Mouse (Mus musculus) forebrain, embryonic 15.5 days (tissue): Measurements from ENCODE around the gene B130006D01Rik. TPM values are rescaled to one million over a fixed set of nuclear protein-coding genes. Genes with fewer than 3 reads are reported as not detected.

ENCODE experiments used
- ATAC-seq: fragments of 200-750 bp; cut with Nextera tagmentation; replicated peaks from 2 replicates; pipeline ENCODE4 v1.8.0; 2017; ENCODE audit warnings: mild to moderate bottlenecking, moderate TSS enrichment, moderate library complexity
- H3K27ac ChIP-seq: fragments of 300-500 bp; sonication (generic); replicated peaks from 2 replicates; pipeline ENCODE4 v1.5.1; 2015; ENCODE audit warnings: mild to moderate bottlenecking, inconsistent platforms
- H3K27me3 ChIP-seq: fragments of 300-500 bp; sonication (generic); 2 replicates; pipeline ENCODE4 v1.6.1; 2015; ENCODE audit warnings: inconsistent platforms
- H3K36me3 ChIP-seq: fragments of 300-500 bp; sonication (generic); 2 replicates; pipeline ENCODE4 v1.6.1; 2015; ENCODE audit warnings: mild to moderate bottlenecking, inconsistent platforms
- H3K4me1 ChIP-seq: fragments of 300-500 bp; sonication (generic); 2 replicates; pipeline ENCODE4 v1.6.1; 2015; ENCODE audit warnings: inconsistent platforms
- H3K4me2 ChIP-seq: fragments of 300-500 bp; sonication (generic); replicated peaks from 2 replicates; pipeline ENCODE4 v1.6.1; 2015; ENCODE audit warnings: mild to moderate bottlenecking, inconsistent platforms
- H3K4me3 ChIP-seq: fragments of 300-500 bp; sonication (generic); 2 replicates; pipeline ENCODE4 v1.5.1; 2015; ENCODE audit warnings: mild to moderate bottlenecking, inconsistent platforms
- H3K9ac ChIP-seq: fragments of 300-500 bp; sonication (generic); replicated peaks from 2 replicates; pipeline ENCODE4 v1.6.1; 2015; ENCODE audit warnings: mild to moderate bottlenecking, inconsistent platforms
- H3K9me3 ChIP-seq: fragments of 300-500 bp; sonication (generic); 2 replicates; pipeline ENCODE4 v1.6.1; 2016; ENCODE audit warnings: inconsistent platforms
- WGBS: fragments of 180-500 bp; shearing (Covaris S2); methylation state at CpG from one replicate; pipeline ENCODE4 v1.1.7; 2015; ENCODE audit warnings: mixed read lengths; 5-methylcytosine and 5-hydroxymethylcytosine counted together
- polyA plus RNA-seq: library from polyadenylated mRNA; unstranded; fragments of >200 nt; fragmentation: Nextera tagmentation; extraction: Ambion mirVana; gene quantifications from 2 replicates; pipeline ENCODE4 v1.2.1, GENCODE M21; 2015

B130006D01Rik gene
- polyA plus RNA-seq, 1 experiment from 2014 or later = 1.9 TPM

DNA sequence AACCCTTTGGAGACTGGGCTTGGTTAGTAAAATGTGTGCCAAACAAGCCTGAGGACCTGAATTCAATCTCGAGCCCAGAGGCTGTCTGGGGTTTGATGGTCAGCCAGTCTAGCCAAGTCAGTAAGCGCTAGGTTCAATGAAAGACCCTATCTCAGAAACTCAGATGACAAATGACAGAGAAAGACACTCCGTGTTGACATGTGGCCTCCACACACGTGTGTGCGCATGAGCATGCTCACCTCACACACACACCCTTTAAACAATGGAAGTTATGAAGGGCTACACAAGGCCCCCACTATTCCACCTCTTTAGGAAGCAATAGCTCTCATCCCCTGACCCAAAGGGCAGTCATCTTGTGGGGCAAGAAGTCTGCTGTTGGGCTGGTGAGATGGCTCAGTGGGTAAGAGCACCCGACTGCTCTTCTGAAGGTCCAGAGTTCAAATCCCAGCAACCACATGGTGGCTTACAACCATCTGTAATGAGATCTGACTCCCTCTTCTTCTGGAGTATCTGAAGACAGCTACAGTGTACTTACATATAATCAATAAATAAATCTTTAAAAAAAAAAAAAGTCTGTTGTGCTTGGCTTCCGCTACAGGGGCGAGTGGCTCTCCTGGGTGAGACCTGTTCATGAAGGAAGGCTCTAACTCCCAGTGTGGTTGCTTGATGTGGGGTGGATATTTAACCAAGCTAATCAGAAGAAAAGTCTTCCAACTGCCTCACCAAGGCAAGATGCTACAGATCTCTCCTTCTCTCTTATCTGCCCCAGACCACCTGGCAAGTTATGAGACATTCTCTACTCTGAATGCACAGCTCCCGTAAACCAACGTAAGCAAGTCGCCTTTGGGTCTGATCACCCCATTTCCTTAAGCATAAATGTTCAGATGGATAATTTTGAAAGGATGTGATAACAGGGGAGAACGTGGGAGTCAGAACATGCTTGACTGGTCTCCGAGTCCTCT lies 22.3 kb upstream of the B130006D01Rik start:
- Histone ChIP-seq H3K27me3 (no peaks in the 10 kb centered on the region), H3K4me2 (no peak overlapping the region), H3K4me3 (no peak overlapping the region), H3K27ac (no peak overlapping the region), H3K4me1 (no peaks in the 10 kb centered on the region), H3K9ac (no peak overlapping the region), H3K36me3 (no peaks in the 10 kb centered on the region), H3K9me3 (no peaks in the 10 kb centered on the region)
- no peak for ATAC-seq
- WGBS = 95% methylated on average over 13 of the region's 13 CpGs

DNA sequence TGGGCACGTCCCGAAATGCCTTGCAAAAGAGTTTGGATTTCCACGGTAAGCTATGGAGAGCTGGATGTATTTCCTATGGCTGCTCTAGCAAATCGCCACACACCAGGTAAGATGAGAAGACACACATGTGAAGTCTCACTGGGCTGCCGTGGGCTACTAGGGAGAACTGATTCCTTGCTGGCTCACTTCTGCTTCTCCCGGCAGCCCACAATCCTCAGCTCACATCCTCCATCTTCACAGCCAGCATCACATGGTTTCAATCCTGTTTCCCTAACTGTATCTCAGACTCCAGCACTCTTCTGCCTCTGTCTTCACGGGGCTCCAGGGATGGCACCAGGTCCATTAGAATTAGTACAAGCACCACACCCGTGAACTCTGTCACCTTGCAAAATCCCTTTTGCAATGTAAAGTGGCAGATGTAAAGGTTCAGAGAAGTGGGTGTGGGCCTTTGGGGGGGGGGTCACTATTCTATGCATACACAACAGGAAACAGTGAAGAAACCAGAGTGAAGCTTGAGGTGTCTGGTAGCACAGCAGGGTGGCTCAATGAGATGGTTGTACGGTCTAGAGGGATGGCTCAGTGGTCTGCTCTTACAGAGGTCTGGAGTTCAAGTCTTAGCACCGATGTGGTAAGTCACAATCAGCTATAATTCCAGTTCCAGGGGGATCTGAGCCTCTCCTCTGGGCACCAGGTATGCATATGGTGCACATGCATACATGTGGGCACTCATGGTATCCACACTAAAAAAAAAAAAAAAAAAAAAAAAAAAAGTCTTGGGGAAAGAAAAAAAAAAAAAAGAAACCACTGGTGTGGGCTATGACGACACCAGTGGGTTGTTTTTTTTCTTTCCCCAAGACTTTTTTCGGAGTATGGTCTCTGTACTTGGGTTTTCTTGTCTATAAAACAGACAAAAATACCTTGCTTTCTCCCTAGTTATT lies 19.1 kb upstream of the B130006D01Rik start:
- H3K4me2 ChIP-seq = no peak overlapping the region
- no peak overlapping the region for H3K4me3 ChIP-seq
- H3K4me1 ChIP-seq = no peaks in the 10 kb centered on the region
- no peaks in the 10 kb centered on the region for H3K27me3 ChIP-seq
- H3K9ac ChIP-seq = no peak overlapping the region
- no peaks in the 10 kb centered on the region for H3K36me3 ChIP-seq
- no peak for ATAC-seq
- 89% methylated on average over 12 of the region's 12 CpGs for WGBS
- no peaks in the 10 kb centered on the region for H3K9me3 ChIP-seq
- H3K27ac ChIP-seq = no peak overlapping the region

DNA sequence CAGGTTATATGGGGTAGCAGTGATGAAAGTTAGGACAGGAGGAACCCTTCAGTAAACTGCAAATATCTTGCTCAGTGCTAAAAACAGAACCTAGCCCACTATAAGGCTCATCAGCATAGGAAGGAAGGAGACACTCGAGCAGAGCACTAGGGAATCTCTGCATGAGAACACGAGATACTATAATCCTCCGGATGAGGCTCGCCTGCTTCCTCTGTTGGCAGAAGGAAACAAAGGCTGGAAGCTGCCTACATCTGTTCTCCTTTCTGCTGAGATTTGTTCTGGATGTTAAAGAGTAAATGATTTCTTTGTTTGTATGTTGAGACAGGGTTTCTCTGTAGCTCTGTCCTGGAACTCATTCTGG lies 18.4 kb upstream of the B130006D01Rik start:
- H3K9ac ChIP-seq = no peak overlapping the region
- no peaks in the 10 kb centered on the region for H3K9me3 ChIP-seq
- 84% methylated on average over 4 of the region's 4 CpGs for WGBS
- no peak overlapping the region for H3K4me3 ChIP-seq
- no peaks in the 10 kb centered on the region for H3K36me3 ChIP-seq
- no peak for ATAC-seq
- H3K4me2 ChIP-seq = no peak overlapping the region
- H3K27me3 ChIP-seq = no peaks in the 10 kb centered on the region
- H3K4me1 ChIP-seq = no peaks in the 10 kb centered on the region
- no peak overlapping the region for H3K27ac ChIP-seq

DNA sequence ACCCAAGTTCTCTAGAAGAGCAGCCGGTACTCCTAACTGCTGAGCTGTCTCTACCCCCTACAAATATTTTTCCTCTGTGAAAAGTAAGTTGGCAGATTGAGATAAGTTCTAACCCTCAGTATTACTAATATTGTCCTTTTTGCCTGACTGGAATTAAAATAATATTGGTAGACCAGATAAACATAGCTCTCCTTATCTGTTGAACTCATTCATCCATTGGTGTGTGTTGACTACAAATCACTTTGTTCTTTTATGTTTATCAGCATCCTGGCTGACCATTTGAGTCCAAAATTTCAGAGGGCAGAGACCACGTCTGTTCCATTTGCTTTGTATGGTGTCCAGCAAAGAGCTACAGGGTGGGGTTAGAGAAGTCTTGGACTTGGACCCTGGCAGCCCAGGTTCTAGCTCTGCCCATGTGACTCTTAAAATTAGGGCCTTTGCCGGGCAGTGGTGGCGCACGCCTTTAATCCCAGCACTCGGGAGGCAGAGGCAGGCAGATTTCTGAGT lies 13.8 kb upstream of the B130006D01Rik start:
- ATAC-seq = no peak
- H3K27ac ChIP-seq = no peak overlapping the region
- no peaks in the 10 kb centered on the region for H3K9me3 ChIP-seq
- no peak overlapping the region for H3K4me2 ChIP-seq
- H3K4me3 ChIP-seq = no peak overlapping the region
- 93% methylated on average over 6 of the region's 6 CpGs for WGBS
- peaks cover 9% of the 10 kb centered on the region for H3K4me1 ChIP-seq
- H3K9ac ChIP-seq = no peak overlapping the region
- no peaks in the 10 kb centered on the region for H3K36me3 ChIP-seq
- no peaks in the 10 kb centered on the region for H3K27me3 ChIP-seq

DNA sequence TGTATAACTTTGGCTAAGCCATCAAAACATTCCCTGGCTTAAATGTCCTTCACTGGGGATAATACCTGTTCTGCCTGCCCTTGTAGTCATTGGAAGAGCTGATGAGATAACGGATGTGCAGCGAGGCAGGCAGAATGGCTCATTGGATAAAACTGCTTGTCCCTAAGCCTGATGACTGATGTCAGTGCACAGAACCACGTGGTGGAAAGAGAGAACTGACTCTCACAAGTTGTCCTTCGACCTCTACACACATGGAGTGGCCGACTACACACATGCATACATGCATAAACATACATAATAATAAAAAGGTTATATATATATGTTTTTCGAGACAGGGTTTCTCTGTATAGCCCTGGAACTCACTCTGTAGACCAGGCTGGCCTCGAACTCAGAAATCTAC lies 12.9 kb upstream of the B130006D01Rik start:
- ATAC-seq = no peak
- WGBS = 84% methylated on average over 7 of the region's 7 CpGs

DNA sequence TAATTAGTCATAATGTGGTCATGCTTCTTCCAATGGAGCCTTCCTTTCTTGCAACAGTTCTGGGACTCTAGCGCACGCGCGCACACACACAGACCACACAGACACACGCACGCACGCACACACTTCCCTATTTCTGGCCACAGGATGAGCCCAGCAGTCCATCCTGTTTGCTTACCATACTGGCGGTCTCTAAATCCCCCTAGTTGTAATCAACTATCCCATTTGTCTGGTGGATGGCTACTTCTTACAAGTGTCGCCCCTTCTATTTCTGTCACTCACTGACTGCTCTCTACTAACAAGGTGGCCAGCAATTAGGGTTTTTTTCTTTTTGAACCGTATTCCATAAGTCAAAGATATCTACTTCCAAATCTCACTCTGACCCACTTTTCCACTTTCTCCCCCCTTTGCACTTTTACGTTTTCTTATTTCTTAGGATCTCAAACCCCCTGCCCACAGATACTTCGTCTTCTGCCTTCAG lies 11.3 kb upstream of the B130006D01Rik start:
- Histone ChIP-seq H3K36me3 (no peaks in the 10 kb centered on the region), H3K4me1 (peaks cover 26% of the 10 kb centered on the region), H3K9ac (peak overlapping the region; percentile 98), H3K27me3 (no peaks in the 10 kb centered on the region), H3K9me3 (no peaks in the 10 kb centered on the region), H3K4me2 (peak overlapping the region; percentile 87), H3K27ac (peak overlapping the region; percentile 98), H3K4me3 (peak overlapping the region; percentile 89)
- peak; percentile 9; the same call in 1 of the 2 replicates for ATAC-seq
- WGBS = 39% methylated on average over 12 of the region's 12 CpGs

More for the DNA sequence above, 12.9 kb upstream of the B130006D01Rik start:
- Histone ChIP-seq H3K27ac (no peak overlapping the region), H3K4me3 (no peak overlapping the region), H3K36me3 (no peaks in the 10 kb centered on the region), H3K9ac (no peak overlapping the region), H3K27me3 (no peaks in the 10 kb centered on the region), H3K9me3 (no peaks in the 10 kb centered on the region), H3K4me1 (peaks cover 18% of the 10 kb centered on the region), H3K4me2 (no peak overlapping the region)

DNA sequence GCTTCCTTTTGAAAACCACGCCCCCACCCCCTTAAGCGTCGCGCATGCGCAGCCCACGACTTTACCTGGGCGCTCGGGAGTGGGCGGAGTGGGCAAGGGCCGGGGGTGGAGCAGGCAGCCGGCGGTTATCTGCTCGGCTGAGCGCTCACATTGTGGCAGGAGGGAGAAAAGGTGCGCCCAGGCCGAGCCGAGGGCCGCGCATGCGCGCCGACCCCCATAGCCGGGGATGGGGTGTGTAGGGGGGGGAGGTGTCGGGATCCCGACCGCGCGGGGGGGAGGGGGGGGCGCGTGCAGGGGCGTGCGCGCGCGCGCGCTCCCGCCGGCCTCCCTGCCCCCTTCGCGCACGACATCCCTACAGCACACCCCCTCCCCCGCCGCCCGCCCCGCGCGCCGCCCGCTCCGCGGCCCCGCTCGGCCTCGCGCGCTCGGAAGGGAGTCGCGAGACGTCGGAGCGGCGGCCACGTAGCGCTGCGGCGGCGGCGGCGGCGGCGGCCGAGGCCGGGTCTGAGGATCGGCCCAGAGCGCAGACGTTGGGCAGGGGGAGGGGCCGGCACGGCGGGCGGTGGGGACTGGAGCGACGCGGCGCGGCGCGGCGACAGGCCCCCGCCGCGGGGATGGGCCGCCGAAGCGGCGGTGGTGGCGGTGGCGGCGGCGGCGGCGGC lies 10.7 kb upstream of the B130006D01Rik start, which contains the start of gene Zfp652:
Gene Zfp652 (plus strand): TSS at position 111 of the 662 bp plus-strand sequence.
- peaks cover 26% of the 10 kb centered on the region for H3K4me1 ChIP-seq
- peak within 1 kb of the TSS; percentile 98 for H3K9ac ChIP-seq
- H3K36me3 ChIP-seq = no peaks in the 10 kb centered on the region
- under 1% methylated on average over 47 of the region's 103 CpGs for WGBS
- H3K9me3 ChIP-seq = no peaks in the 10 kb centered on the region
- peak within 1 kb of the TSS; percentile 87 for H3K4me2 ChIP-seq
- H3K27ac ChIP-seq = peak within 1 kb of the TSS; percentile 98
- H3K27me3 ChIP-seq = no peaks in the 10 kb centered on the region
- peak within 1 kb of the TSS; percentile 89 for H3K4me3 ChIP-seq
- peak; percentile 88 for ATAC-seq

DNA sequence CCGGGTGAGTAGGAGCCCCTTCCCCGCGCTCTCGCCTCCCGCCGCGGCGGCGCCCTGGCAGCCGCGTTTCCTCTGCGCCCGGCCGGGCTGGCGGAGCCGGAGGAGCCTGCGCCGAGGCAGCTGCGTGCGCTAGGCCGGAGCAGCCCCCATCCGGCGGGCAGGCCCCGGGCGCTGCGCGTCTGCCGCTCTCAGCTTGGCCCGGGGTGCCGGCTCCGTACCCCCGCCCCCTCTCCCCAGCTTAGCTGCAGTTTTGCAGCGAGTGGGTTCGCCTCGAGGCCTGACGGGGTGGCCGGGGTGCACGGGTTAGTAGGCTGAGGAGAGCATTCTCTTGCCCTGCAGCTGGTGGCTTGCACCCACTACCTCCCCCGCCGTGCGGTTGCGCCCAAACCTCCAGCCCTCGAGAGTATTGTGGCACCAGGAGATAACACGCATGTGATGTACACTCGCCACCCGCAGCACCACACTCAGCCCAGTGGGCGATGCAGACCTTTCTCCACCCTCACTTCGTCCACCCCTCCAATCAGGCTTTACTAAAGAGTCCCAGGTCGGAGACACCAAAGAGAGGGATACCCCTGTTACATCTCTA lies 10.1 kb upstream of the B130006D01Rik start:
- Histone ChIP-seq H3K27ac (peak overlapping the region; percentile 98), H3K36me3 (no peaks in the 10 kb centered on the region), H3K4me3 (peak overlapping the region; percentile 89), H3K4me2 (peak overlapping the region; percentile 87), H3K9ac (peak overlapping the region; percentile 98), H3K9me3 (no peaks in the 10 kb centered on the region), H3K27me3 (no peaks in the 10 kb centered on the region), H3K4me1 (peaks cover 26% of the 10 kb centered on the region)
- peak; percentile 78 for ATAC-seq
- under 1% methylated on average over 31 of the region's 49 CpGs for WGBS

DNA sequence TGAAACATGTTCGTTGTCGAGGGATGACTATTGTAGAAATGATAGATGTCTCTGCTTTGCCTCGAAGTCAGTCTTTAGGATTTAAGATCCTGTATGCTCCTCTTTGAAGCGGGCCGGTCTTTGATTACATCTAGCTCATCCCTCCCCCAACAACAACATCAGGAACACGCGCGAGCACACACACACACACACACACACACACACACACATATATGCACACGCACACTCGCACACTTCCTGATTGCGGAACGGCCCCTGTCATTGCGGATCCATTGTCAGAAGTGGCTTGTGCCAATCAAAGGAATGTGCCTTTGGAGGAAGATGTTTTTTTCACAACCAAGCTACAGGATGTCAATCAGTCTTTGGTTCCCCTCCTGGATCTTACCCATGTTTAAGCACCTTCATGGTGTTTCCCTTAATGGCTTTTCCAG lies 9.6 kb upstream of the B130006D01Rik start:
- no peak for ATAC-seq
- Histone ChIP-seq H3K4me2 (peak overlapping the region; percentile 87), H3K27me3 (no peaks in the 10 kb centered on the region), H3K9me3 (no peaks in the 10 kb centered on the region), H3K9ac (peak overlapping the region; percentile 98), H3K4me1 (peaks cover 26% of the 10 kb centered on the region), H3K36me3 (no peaks in the 10 kb centered on the region), H3K27ac (peak overlapping the region; percentile 98), H3K4me3 (peak overlapping the region; percentile 89)
- WGBS = 0% methylated on average over 13 of the region's 13 CpGs

DNA sequence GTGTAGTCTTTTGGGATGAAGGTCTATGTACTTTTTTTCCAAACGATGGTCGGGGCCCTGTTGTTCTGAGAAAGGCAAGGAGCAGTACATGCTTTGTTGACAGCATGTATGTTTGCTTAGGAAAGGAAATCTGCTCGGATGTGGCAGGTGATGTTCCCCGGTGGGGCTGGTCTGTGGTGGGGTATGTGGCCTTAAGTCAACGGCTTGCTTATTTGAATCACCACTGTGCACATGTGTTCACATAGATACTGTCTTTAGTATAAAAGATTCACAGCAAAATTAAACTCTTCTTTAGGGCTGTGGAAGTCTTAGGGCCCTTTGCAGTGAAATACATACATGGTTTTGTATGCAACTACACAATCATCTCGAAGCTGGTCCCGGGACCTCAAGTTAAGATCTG lies 9.0 kb upstream of the B130006D01Rik start:
- no peak for ATAC-seq
- Histone ChIP-seq H3K4me1 (peaks cover 26% of the 10 kb centered on the region), H3K9me3 (no peaks in the 10 kb centered on the region), H3K27ac (peak overlapping the region; percentile 98; the same call in 1 of the 2 replicates), H3K27me3 (no peaks in the 10 kb centered on the region), H3K4me3 (peak overlapping the region; percentile 89), H3K4me2 (peak overlapping the region; percentile 87), H3K9ac (peak overlapping the region; percentile 98), H3K36me3 (no peaks in the 10 kb centered on the region)
- 39% methylated on average over 7 of the region's 7 CpGs for WGBS

DNA sequence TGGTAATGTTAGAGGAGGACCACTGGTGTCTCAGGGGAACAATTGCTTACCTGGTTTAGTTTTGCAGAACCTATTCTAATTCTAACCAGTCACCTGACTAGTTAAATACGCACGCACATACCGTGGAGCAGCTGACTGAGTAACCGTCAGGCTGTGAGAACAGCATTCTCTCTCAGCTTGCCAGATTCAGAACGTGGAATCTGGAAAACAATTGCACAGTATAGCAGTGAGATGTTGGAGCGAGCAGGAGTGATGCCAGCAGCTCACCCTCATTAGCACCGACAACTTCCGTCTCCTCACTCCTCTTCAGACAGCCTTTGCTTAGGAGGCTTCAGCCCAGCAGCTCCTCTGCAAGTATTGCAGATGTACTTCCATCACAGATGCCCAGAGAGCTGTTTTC lies 7.3 kb upstream of the B130006D01Rik start:
- H3K4me1 ChIP-seq = peaks cover 26% of the 10 kb centered on the region
- ATAC-seq = no peak
- no peak overlapping the region for H3K27ac ChIP-seq
- H3K4me3 ChIP-seq = no peak overlapping the region
- H3K27me3 ChIP-seq = no peaks in the 10 kb centered on the region
- no peaks in the 10 kb centered on the region for H3K9me3 ChIP-seq
- H3K36me3 ChIP-seq = no peaks in the 10 kb centered on the region
- H3K9ac ChIP-seq = no peak overlapping the region
- WGBS = 44% methylated on average over 8 of the region's 8 CpGs
- H3K4me2 ChIP-seq = peak overlapping the region; percentile 1; the same call in 1 of the 2 replicates
